Mouse (Mus musculus): ENCODE measurements around the gene Ydjc. TPM values are rescaled to one million over a fixed set of nuclear protein-coding genes. Genes with fewer than 3 reads are reported as not detected.

Gene Ydjc
- under 1 TPM in 1 of 2 experiments, not detected in 1; 0.29 TPM for total RNA-seq (2021)
- long read RNA-seq, experiment 1, partial matches to known transcripts, result 0 of 8 reads
- long read RNA-seq, experiment 1, other reads (novel, unspliced or antisense), result 8 of 8 reads
- long read RNA-seq, experiment 2, partial matches to known transcripts, result 0 of 2 reads
- long read RNA-seq, experiment 2, other reads (novel, unspliced or antisense), result 2 of 2 reads

GRCm38 (mm10) chr16:17144339-17144738 is at the start of gene Ydjc:
Gene Ydjc, plus strand, starts transcription at chr16:17144621.
- DNase-seq, result no peak

GRCm38 (mm10) chr16:17096938-17097337 is 47.5 kb upstream of the Ydjc start:
- DNase-seq, result no peak

- no peak for DNase-seq
Observed at GRCm38 (mm10) chr16:17102630-17103220, 41.7 kb upstream of the Ydjc start.

GRCm38 (mm10) chr16:17104600-17104999 is 39.8 kb upstream of the Ydjc start:
- no peak for DNase-seq

GRCm38 (mm10) chr16:17110771-17111743 is 33.4 kb upstream of the Ydjc start, which contains the start of gene Ppil2:
Gene Ppil2, minus strand, starts transcription at chr16:17111257.
- DNase-seq, result peak; percentile 50

- DNase-seq, result no peak
Observed at GRCm38 (mm10) chr16:17117309-17117799, 27.1 kb upstream of the Ydjc start.

- no peak for DNase-seq
Observed at GRCm38 (mm10) chr16:17121569-17121968, 22.9 kb upstream of the Ydjc start.

- no peak for DNase-seq
Observed at GRCm38 (mm10) chr16:17124119-17124870, 20.1 kb upstream of the Ydjc start.

GRCm38 (mm10) chr16:17124871-17125520 is 19.4 kb upstream of the Ydjc start, which contains the start of gene 2610318N02Rik:
Gene 2610318N02Rik, minus strand, starts transcription at chr16:17125167.
- peak; percentile 40 for DNase-seq

GRCm38 (mm10) chr16:17127292-17127691 is 17.1 kb upstream of the Ydjc start:
- DNase-seq, result no peak

GRCm38 (mm10) chr16:17131191-17132088 is 13.0 kb upstream of the Ydjc start:
- no peak for DNase-seq

GRCm38 (mm10) chr16:17132089-17132905 is 12.1 kb upstream of the Ydjc start, which contains the start of gene Sdf2l1:
Gene Sdf2l1, minus strand, starts transcription at chr16:17132383.
- peak; percentile 96 for DNase-seq

- no peak for DNase-seq
Observed at GRCm38 (mm10) chr16:17132906-17133200, 11.6 kb upstream of the Ydjc start.

GRCm38 (mm10) chr16:17137355-17137754 is 7.1 kb upstream of the Ydjc start:
- DNase-seq, result no peak

GRCm38 (mm10) chr16:17146772-17147235 is 2.4 kb downstream of the Ydjc start, which contains the start of gene Ccdc116:
Gene Ccdc116, minus strand, starts transcription at chr16:17147229.
- DNase-seq, result peak; percentile 68

GRCm38 (mm10) chr16:17147391-17147929 is 3.0 kb downstream of the Ydjc start:
- DNase-seq, result no peak

GRCm38 (mm10) chr16:17148084-17148483 is 3.7 kb downstream of the Ydjc start:
- DNase-seq, result peak; percentile 18

GRCm38 (mm10) chr16:17150520-17151258 is 6.3 kb downstream of the Ydjc start:
- no peak for DNase-seq

Measured in gastrocnemius, postnatal 25 days (tissue).